Mouse (Mus musculus) midbrain, postnatal 0 days (tissue): ENCODE results near the gene Slc25a47. TPM values are rescaled to one million over a fixed set of nuclear protein-coding genes. Genes with fewer than 3 reads are reported as not detected.

Experiments
- ATAC-seq: fragments of 200-750 bp; cut with Nextera tagmentation; 2 replicates; pipeline ENCODE4 v1.8.0; 2017; ENCODE audit warnings: moderate number of reproducible peaks, mild to moderate bottlenecking, moderate TSS enrichment, moderate library complexity; ENCODE audit not compliant: low FRiP score
- DNase-seq: peaks from one replicate; pipeline ENCODE4 v3.0.0-alpha.2; 2015; ENCODE audit warnings: low spot score
- H3K27ac ChIP-seq: fragments of 300-500 bp; sonication (generic); 2 replicates; pipeline ENCODE4 v1.5.1; 2014; ENCODE audit warnings: low read depth, mild to moderate bottlenecking, low read length, mixed read lengths
- H3K27me3 ChIP-seq: fragments of 300-500 bp; sonication (generic); 2 replicates; pipeline ENCODE4 v1.6.1; 2014; ENCODE audit warnings: low read length, control low read depth, mixed read lengths; ENCODE audit not compliant: insufficient read depth
- H3K36me3 ChIP-seq: fragments of 300-500 bp; sonication (generic); 2 replicates; pipeline ENCODE4 v1.6.1; 2014; ENCODE audit warnings: low read length, control low read depth, mixed read lengths; ENCODE audit not compliant: insufficient read depth
- H3K4me1 ChIP-seq: fragments of 300-500 bp; sonication (generic); 2 replicates; pipeline ENCODE4 v1.6.1; 2014; ENCODE audit warnings: mild to moderate bottlenecking, control low read depth, antibody characterized with exemption, low read length, mixed read lengths; ENCODE audit not compliant: insufficient read depth
- H3K4me2 ChIP-seq: fragments of 300-500 bp; sonication (generic); 2 replicates; pipeline ENCODE4 v1.6.1; 2014; ENCODE audit warnings: low read depth, mild to moderate bottlenecking, low read length, mixed read lengths; ENCODE audit not compliant: poor library complexity, severe bottlenecking
- H3K4me3 ChIP-seq: fragments of 300-500 bp; sonication (generic); 2 replicates; pipeline ENCODE4 v1.5.1; 2014; ENCODE audit warnings: low read depth, mild to moderate bottlenecking, low read length, moderate library complexity
- H3K9ac ChIP-seq: fragments of 300-500 bp; sonication (generic); replicated peaks from 2 replicates; pipeline ENCODE4 v1.6.1; 2014; ENCODE audit warnings: mild to moderate bottlenecking, low read length, moderate library complexity, mixed read lengths; ENCODE audit not compliant: poor library complexity, severe bottlenecking
- H3K9me3 ChIP-seq: fragments of 300-500 bp; sonication (generic); 2 replicates; pipeline ENCODE4 v1.6.1; 2016; ENCODE audit warnings: low read length, control low read depth
- CTCF ChIP-seq: IDR thresholded peaks from 2 replicates; pipeline ENCODE4 v1.5.1; 2016; ENCODE audit warnings: antibody characterized with exemption, mild to moderate bottlenecking
- WGBS: fragments of 180-500 bp; shearing (Covaris S2); extraction: QIAGEN DNeasy Blood & Tissue Kit; methylation state at CpG from one replicate; pipeline ENCODE4 v1.1.7; 2014; 5-methylcytosine and 5-hydroxymethylcytosine counted together
- polyA plus RNA-seq: library from polyadenylated mRNA; unstranded; fragments of >200 nt; fragmentation: Nextera tagmentation; extraction: Ambion mirVana; gene quantifications from 2 replicates; pipeline ENCODE4 v1.2.1, GENCODE M21; 2015
- total RNA-seq: library from RNA; depleted of rRNA; stranded (reverse); fragments of >200 nt; gene quantifications from 2 replicates; pipeline ENCODE4 v1.2.3, GENCODE M21; 2014

Gene Slc25a47
- total and polyA plus RNA-seq, 2 experiments from 2014 or later: 5.9 to 13.2 TPM

- Histone ChIP-seq H3K4me2 (no peak overlapping the region), H3K27ac (no peak overlapping the region), H3K4me3 (no peak overlapping the region), H3K4me1 (no peaks in the 10 kb centered on the region), H3K9ac (no peak overlapping the region), H3K36me3 (peaks cover 65% of the 10 kb centered on the region), H3K27me3 (no peaks in the 10 kb centered on the region), H3K9me3 (no peaks in the 10 kb centered on the region)
- no peak for TF ChIP-seq CTCF
- DNase-seq (no peak), ATAC-seq (no peak)
- WGBS: 94% methylated on average over 4 of the region's 4 CpGs
Measured at GRCm38 (mm10) chr12:108887077-108887476, 51.2 kb downstream of the Slc25a47 start.

- WGBS: 92% methylated on average over 4 of the region's 4 CpGs
- no peak for TF ChIP-seq CTCF
- ATAC-seq (no peak), DNase-seq (no peak)
- Histone ChIP-seq H3K4me2 (no peak overlapping the region), H3K4me3 (no peak overlapping the region), H3K27ac (no peak overlapping the region), H3K9me3 (no peaks in the 10 kb centered on the region), H3K27me3 (no peaks in the 10 kb centered on the region), H3K36me3 (peaks cover 52% of the 10 kb centered on the region), H3K9ac (no peak overlapping the region), H3K4me1 (peaks cover 8% of the 10 kb centered on the region)
Measured at GRCm38 (mm10) chr12:108888632-108889031, 52.8 kb downstream of the Slc25a47 start.

GRCm38 (mm10) chr12:108892989-108893714, 57.3 kb downstream of the Slc25a47 start, which contains the start of gene Wdr25:
Gene Wdr25 (plus strand): TSS chr12:108893631.
- Histone ChIP-seq H3K4me2 (peak within 1 kb of the TSS; percentile 89), H3K9me3 (no peaks in the 10 kb centered on the region), H3K4me1 (peaks cover 8% of the 10 kb centered on the region), H3K9ac (peak within 1 kb of the TSS; percentile 70), H3K4me3 (peak within 1 kb of the TSS; percentile 91), H3K27ac (peak within 1 kb of the TSS; percentile 38; the same call in 1 of the 2 replicates), H3K36me3 (peaks cover 9% of the 10 kb centered on the region), H3K27me3 (no peaks in the 10 kb centered on the region)
- no peak for TF ChIP-seq CTCF
- DNase-seq (no peak), ATAC-seq (no peak)
- 27% methylated on average over 12 of the region's 12 CpGs for WGBS

- H3K36me3 ChIP-seq: peaks cover 3% of the 10 kb centered on the region; the same call in 1 of the 2 replicates
- ATAC-seq (peak; percentile 99), DNase-seq (peak; percentile 98)
- TF ChIP-seq CTCF: no peak
- peak within 1 kb of the TSS; percentile 89 for H3K4me2 ChIP-seq
- under 1% methylated on average over 52 of the region's 58 CpGs for WGBS
- H3K4me1 ChIP-seq: peaks cover 8% of the 10 kb centered on the region
- peak within 1 kb of the TSS; percentile 70 for H3K9ac ChIP-seq
- H3K27me3 ChIP-seq: no peaks in the 10 kb centered on the region
- H3K4me3 ChIP-seq: peak within 1 kb of the TSS; percentile 91
- no peaks in the 10 kb centered on the region for H3K9me3 ChIP-seq
- H3K27ac ChIP-seq: peak within 1 kb of the TSS; percentile 38; the same call in 1 of the 2 replicates
Measured at GRCm38 (mm10) chr12:108893715-108894431, 58.0 kb downstream of the Slc25a47 start, which contains the start of gene Wars. Gene Wars (minus strand): TSS chr12:108894174.

GRCm38 (mm10) chr12:108894432-108894816, 58.6 kb downstream of the Slc25a47 start:
- H3K36me3 ChIP-seq: peaks cover 3% of the 10 kb centered on the region; the same call in 1 of the 2 replicates
- peak overlapping the region; percentile 89 for H3K4me2 ChIP-seq
- H3K4me1 ChIP-seq: peaks cover 8% of the 10 kb centered on the region
- ATAC-seq: 0 out of 2 replicates have a peak, but pooled peaks have one; percentile 13
- no peak for TF ChIP-seq CTCF
- H3K9ac ChIP-seq: peak overlapping the region; percentile 65
- DNase-seq: no peak
- no peaks in the 10 kb centered on the region for H3K27me3 ChIP-seq
- H3K27ac ChIP-seq: no peak overlapping the region
- no peaks in the 10 kb centered on the region for H3K9me3 ChIP-seq
- H3K4me3 ChIP-seq: peak overlapping the region; percentile 91
- WGBS: 2% methylated on average over 7 of the region's 7 CpGs

- Histone ChIP-seq H3K9me3 (no peaks in the 10 kb centered on the region), H3K9ac (no peak overlapping the region), H3K36me3 (no peaks in the 10 kb centered on the region), H3K27me3 (no peaks in the 10 kb centered on the region), H3K27ac (no peak overlapping the region), H3K4me3 (no peak overlapping the region), H3K4me1 (peaks cover 8% of the 10 kb centered on the region), H3K4me2 (no peak overlapping the region)
- peak; percentile 59 for TF ChIP-seq CTCF
- DNase-seq (no peak), ATAC-seq (no peak)
- WGBS: 69% methylated on average over 3 of the region's 3 CpGs
Measured at GRCm38 (mm10) chr12:108896006-108896405, 60.2 kb downstream of the Slc25a47 start.
